Mouse (Mus musculus): ENCODE results near the gene Klk11. TPM values are rescaled to one million over a fixed set of nuclear protein-coding genes. Genes with fewer than 3 reads are reported as not detected.
A peak's percentile ranks its signal among the peaks of the same experiment; 100 is the strongest.

Gene Klk11
- total RNA-seq (2014; rRNA removed) = not detected in 2 replicates
- not detected in 2 replicates for polyA plus RNA-seq (2015; fragmentation: Nextera tagmentation; extraction: Ambion mirVana)

DNA sequence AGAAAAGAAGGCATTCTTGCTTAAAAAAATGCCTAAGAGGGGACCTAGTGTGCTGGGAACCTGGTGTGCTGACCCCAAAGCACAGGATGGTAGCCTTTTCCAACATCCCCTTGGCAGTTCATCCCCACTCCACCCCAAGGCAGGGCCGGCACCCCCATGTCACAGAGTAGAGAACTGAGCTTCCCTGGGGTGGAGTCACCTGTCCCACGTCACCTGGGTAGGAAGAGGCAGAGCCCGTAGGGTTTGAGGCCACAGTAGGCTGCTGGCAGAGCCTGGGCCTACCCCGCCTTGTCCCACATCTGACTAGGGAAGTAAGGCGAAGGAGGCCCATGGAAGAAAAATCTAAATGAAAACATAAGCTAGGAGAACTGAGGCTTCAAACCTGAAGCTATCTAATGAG, at the start of gene Klk11:
Gene Klk11, plus strand, starts transcription at position 241 of the 400 bp plus-strand sequence.
- DNase-seq (ENCODE audit: low spot score) = no peak
- WGBS = 98% methylated on average over 5 of the region's 5 CpGs
- Histone ChIP-seq H3K27ac (no peak within 1 kb of the TSS), H3K4me1 (ENCODE audit: insufficient read depth, low read length) (no peaks in the 10 kb centered on the region), H3K4me3 (ENCODE audit: low read length) (no peak within 1 kb of the TSS), H3K27me3 (ENCODE audit: insufficient read depth, low read length) (no peaks in the 10 kb centered on the region), H3K9ac (replicated peaks; ENCODE audit: low read length) (no peak within 1 kb of the TSS), H3K4me2 (ENCODE audit: low read depth, low read length) (no peak within 1 kb of the TSS), H3K36me3 (ENCODE audit: insufficient read depth, low read length) (no peaks in the 10 kb centered on the region), H3K9me3 (ENCODE audit: low read length) (no peaks in the 10 kb centered on the region)
- no peak for ATAC-seq
- no peak for TF ChIP-seq CTCF (IDR thresholded peaks at IDR 0.05; ENCODE audit: low read depth)

DNA sequence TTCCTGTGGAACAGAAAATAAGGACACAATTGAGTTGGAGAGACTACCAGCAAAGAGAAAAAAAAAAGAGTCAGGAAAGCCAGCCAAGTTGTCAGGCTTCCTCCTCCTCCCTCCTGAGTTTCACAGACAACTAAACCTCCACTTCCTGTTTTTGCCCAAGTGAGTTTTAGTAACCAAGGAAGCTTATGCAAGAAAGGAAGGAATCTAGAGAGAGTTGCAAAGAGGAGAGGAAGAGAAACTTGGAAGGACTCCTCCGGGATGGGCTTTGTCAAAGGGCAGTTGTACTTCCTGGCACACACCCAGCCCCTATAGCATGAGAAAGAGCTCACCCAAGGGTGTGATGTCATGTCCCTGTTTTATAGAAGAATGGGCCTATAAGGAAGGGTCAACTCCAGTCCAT, 26.6 kb upstream of the Klk11 start:
- peak; percentile 17 for DNase-seq (ENCODE audit: low spot score)
- no peaks in the 10 kb centered on the region for H3K27me3 ChIP-seq (ENCODE audit: insufficient read depth, low read length)
- H3K27ac ChIP-seq = no peak overlapping the region
- WGBS = 37% methylated on average over 1 of the region's 1 CpGs
- no peak for TF ChIP-seq CTCF (IDR thresholded peaks at IDR 0.05; ENCODE audit: low read depth)
- no peaks in the 10 kb centered on the region for H3K36me3 ChIP-seq (ENCODE audit: insufficient read depth, low read length)
- no peak overlapping the region for H3K9ac ChIP-seq (replicated peaks; ENCODE audit: low read length)
- no peaks in the 10 kb centered on the region for H3K4me1 ChIP-seq (ENCODE audit: insufficient read depth, low read length)
- H3K4me2 ChIP-seq (ENCODE audit: low read depth, low read length) = no peak overlapping the region
- H3K9me3 ChIP-seq (ENCODE audit: low read length) = no peaks in the 10 kb centered on the region
- no peak for ATAC-seq
- no peak overlapping the region for H3K4me3 ChIP-seq (ENCODE audit: low read length)

DNA sequence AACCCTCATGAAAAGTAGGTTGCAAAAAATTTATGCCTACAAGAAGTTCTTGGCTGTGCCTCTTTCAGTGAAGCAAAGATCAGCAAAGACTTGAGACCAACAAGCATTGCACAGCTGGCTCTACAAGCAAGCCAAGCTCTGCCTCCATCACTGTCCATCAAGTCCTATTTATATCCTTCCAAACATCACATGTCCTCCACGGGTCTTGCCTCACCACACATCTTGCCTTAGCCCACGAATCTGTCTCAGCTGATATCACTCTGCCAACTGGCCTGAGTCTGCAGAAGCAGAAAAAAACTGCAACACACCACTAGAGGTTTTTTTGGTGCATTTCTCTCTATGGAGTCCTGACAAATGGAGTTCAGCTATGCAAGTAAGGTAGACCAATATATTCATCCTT, 21.6 kb upstream of the Klk11 start:
- DNase-seq (ENCODE audit: low spot score) = no peak
- H3K9ac ChIP-seq (replicated peaks; ENCODE audit: low read length) = no peak overlapping the region
- H3K27me3 ChIP-seq (ENCODE audit: insufficient read depth, low read length) = no peaks in the 10 kb centered on the region
- ATAC-seq = no peak
- 69% methylated on average over 2 of the region's 2 CpGs for WGBS
- no peak for TF ChIP-seq CTCF (IDR thresholded peaks at IDR 0.05; ENCODE audit: low read depth)
- no peaks in the 10 kb centered on the region for H3K4me1 ChIP-seq (ENCODE audit: insufficient read depth, low read length)
- H3K27ac ChIP-seq = no peak overlapping the region
- no peak overlapping the region for H3K4me3 ChIP-seq (ENCODE audit: low read length)
- no peaks in the 10 kb centered on the region for H3K9me3 ChIP-seq (ENCODE audit: low read length)
- no peaks in the 10 kb centered on the region for H3K36me3 ChIP-seq (ENCODE audit: insufficient read depth, low read length)
- no peak overlapping the region for H3K4me2 ChIP-seq (ENCODE audit: low read depth, low read length)

DNA sequence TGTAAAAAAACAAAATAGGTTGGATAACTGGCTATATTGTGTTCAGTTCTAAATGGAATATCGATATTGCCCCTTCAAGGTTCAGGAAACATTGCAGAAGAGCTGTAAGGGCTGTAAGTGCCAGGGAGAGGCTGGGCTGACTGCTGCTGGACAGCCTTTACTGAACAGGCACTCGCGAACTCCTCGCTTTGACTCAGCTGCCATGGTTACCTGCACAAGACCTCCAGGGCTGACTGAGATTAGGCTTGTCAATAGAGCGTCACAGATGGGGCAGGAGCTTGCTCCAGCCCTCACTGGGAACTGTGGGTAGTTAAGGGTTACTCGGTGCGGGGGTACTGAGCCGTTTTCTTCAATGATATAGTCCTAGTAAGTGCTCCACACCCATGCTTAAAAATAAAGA, 7.9 kb upstream of the Klk11 start:
- 35% methylated on average over 8 of the region's 8 CpGs for WGBS
- Histone ChIP-seq H3K4me3 (ENCODE audit: low read length) (no peak overlapping the region), H3K27ac (no peak overlapping the region), H3K27me3 (ENCODE audit: insufficient read depth, low read length) (no peaks in the 10 kb centered on the region), H3K4me2 (ENCODE audit: low read depth, low read length) (no peak overlapping the region), H3K9ac (replicated peaks; ENCODE audit: low read length) (no peak overlapping the region), H3K9me3 (ENCODE audit: low read length) (no peaks in the 10 kb centered on the region), H3K36me3 (ENCODE audit: insufficient read depth, low read length) (no peaks in the 10 kb centered on the region), H3K4me1 (ENCODE audit: insufficient read depth, low read length) (no peaks in the 10 kb centered on the region)
- DNase-seq (ENCODE audit: low spot score) = peak; percentile 11
- peak; percentile 51; the same call in 1 of the 2 replicates for ATAC-seq
- TF ChIP-seq CTCF (IDR thresholded peaks at IDR 0.05; ENCODE audit: low read depth) = no peak

DNA sequence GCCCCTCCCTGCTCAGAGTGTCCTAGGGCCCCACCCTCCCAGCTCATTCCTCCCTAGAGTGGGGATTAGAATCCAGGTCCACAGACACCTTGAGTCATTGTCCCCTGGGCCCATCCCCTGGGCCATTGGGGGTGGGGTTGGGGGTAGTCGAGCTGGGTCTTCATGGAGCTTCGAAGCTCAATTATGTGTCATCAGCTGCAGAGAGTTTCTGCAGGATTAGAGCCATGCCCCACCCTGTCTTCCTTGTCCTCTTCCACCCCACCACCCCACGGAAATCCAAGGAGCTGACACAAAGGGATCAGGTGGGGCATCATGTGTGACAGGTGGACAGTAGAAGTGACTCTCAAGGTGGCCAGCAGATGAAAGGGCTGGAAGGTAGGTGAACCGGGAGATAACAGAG, 5.8 kb upstream of the Klk11 start, which contains the start of gene Klk12:
Gene Klk12, plus strand, starts transcription at position 301 of the 400 bp plus-strand sequence.
- no peaks in the 10 kb centered on the region for H3K9me3 ChIP-seq (ENCODE audit: low read length)
- H3K27ac ChIP-seq = no peak within 1 kb of the TSS
- no peak within 1 kb of the TSS for H3K9ac ChIP-seq (replicated peaks; ENCODE audit: low read length)
- H3K27me3 ChIP-seq (ENCODE audit: insufficient read depth, low read length) = no peaks in the 10 kb centered on the region
- ATAC-seq (no peak), DNase-seq (ENCODE audit: low spot score) (no peak)
- whole genome bisulfite sequencing = 83% methylated on average over 4 of the region's 4 CpGs
- H3K4me3 ChIP-seq (ENCODE audit: low read length) = no peak within 1 kb of the TSS
- H3K4me1 ChIP-seq (ENCODE audit: insufficient read depth, low read length) = no peaks in the 10 kb centered on the region
- H3K36me3 ChIP-seq (ENCODE audit: insufficient read depth, low read length) = no peaks in the 10 kb centered on the region
- TF ChIP-seq CTCF (IDR thresholded peaks at IDR 0.05; ENCODE audit: low read depth) = no peak
- no peak within 1 kb of the TSS for H3K4me2 ChIP-seq (ENCODE audit: low read depth, low read length)

DNA sequence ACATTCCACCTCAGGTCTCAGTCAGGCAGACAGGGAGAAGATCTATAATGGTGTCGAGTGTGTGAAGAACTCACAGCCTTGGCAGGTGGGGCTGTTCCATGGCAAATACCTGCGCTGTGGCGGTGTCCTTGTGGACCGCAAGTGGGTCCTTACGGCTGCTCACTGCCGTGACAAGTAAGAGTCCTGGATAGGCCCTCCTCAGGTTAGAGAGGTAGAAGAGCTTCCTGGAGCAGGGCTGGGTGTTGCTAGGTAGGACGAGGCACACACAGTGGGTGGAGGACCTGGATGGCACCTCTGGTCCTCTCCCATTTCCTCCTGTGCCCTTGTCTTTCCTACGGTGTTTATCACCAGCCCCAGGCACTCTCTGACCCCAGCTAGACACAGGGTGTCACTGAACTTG, 4.8 kb upstream of the Klk11 start:
- no peaks in the 10 kb centered on the region for H3K4me1 ChIP-seq (ENCODE audit: insufficient read depth, low read length)
- 92% methylated on average over 8 of the region's 8 CpGs for WGBS
- no peak for ATAC-seq

DNA sequence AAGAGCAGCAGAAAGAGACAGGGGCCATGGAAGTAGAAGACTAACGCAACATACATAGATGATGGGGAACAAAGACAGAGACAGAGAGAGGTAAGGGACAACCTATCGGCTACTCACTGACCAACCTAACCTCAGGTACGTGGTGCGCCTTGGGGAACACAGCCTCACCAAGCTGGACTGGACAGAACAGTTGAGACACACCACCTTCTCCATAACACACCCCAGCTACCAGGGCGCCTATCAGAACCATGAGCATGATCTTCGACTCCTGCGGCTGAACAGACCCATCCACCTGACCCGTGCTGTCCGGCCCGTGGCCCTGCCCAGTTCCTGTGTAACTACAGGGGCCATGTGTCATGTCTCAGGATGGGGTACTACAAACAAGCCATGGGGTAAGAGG, 3.7 kb upstream of the Klk11 start:
- DNase-seq (ENCODE audit: low spot score) (no peak), ATAC-seq (no peak)
- Histone ChIP-seq H3K4me1 (ENCODE audit: insufficient read depth, low read length) (no peaks in the 10 kb centered on the region), H3K36me3 (ENCODE audit: insufficient read depth, low read length) (no peaks in the 10 kb centered on the region), H3K27me3 (ENCODE audit: insufficient read depth, low read length) (no peaks in the 10 kb centered on the region), H3K9me3 (ENCODE audit: low read length) (no peaks in the 10 kb centered on the region), H3K4me2 (ENCODE audit: low read depth, low read length) (no peak overlapping the region), H3K9ac (replicated peaks; ENCODE audit: low read length) (no peak overlapping the region), H3K4me3 (ENCODE audit: low read length) (no peak overlapping the region), H3K27ac (no peak overlapping the region)
- WGBS = 94% methylated on average over 10 of the region's 10 CpGs
- no peak for TF ChIP-seq CTCF (IDR thresholded peaks at IDR 0.05; ENCODE audit: low read depth)

More for the DNA sequence above, 4.8 kb upstream of the Klk11 start:
- Histone ChIP-seq H3K36me3 (ENCODE audit: insufficient read depth, low read length) (no peaks in the 10 kb centered on the region), H3K27me3 (ENCODE audit: insufficient read depth, low read length) (no peaks in the 10 kb centered on the region), H3K9me3 (ENCODE audit: low read length) (no peaks in the 10 kb centered on the region), H3K4me2 (ENCODE audit: low read depth, low read length) (no peak overlapping the region), H3K9ac (replicated peaks; ENCODE audit: low read length) (no peak overlapping the region), H3K4me3 (ENCODE audit: low read length) (no peak overlapping the region), H3K27ac (no peak overlapping the region)
- no peak for DNase-seq (ENCODE audit: low spot score)
- TF ChIP-seq CTCF (IDR thresholded peaks at IDR 0.05; ENCODE audit: low read depth) = no peak

Measured in hindbrain, postnatal 0 days (tissue).